Mouse (Mus musculus): Measurements from ENCODE around the gene Hexb.

Gene Hexb

DNA sequence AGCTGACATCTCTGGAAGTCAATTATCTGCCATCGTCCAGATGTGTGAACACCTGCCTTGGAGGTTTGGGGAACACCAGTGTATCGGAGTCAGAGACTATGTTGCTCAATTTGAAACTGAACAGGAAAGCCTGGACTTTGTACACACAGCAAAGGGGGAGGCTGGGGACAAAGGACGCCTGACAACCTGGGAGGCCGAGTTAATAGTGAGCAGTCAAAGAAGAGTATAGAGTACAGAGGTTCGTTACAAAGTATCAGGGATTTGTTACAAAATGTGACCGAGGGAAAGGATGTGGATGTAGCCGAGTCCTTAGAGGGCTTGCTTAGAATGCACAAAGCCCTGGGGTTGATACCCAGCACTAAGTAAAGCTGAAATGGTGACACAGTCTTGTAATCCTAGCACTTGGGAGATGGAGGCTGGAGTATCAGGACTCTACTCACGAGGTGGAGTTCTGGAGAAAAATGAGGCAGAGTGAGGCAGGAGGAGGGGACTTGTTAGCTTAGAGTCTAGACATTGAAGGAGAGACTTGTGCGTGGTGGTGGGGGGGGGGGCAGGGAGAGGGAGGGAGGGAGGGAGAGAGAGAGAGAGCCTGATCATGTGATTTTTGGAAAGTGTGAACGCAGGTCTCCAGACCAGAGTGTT is 26.3 kb upstream of the Hexb start:
- DNase-seq (ENCODE audit: low read depth, low spot score): no peak

DNA sequence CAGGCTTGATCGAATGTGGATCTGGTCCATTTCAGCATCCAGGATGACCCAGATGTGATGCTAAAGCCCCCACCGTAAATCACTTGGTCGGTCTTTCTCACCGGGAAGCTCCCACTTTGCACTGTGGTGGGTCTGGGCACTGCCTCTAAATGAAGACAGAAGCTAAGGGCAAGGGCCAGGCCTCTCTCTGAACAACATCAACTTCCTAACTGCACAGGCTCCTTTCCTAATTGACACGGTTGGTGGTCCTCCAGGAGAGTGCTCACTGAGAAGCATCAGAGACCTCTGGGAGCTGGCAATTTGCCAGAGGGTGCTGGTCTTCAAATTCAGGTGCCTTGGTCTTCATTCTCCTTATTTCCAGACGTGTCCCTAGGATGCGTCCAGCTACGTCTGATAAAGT is 25.7 kb upstream of the Hexb start:
- DNase-seq (ENCODE audit: low read depth, low spot score): no peak

DNA sequence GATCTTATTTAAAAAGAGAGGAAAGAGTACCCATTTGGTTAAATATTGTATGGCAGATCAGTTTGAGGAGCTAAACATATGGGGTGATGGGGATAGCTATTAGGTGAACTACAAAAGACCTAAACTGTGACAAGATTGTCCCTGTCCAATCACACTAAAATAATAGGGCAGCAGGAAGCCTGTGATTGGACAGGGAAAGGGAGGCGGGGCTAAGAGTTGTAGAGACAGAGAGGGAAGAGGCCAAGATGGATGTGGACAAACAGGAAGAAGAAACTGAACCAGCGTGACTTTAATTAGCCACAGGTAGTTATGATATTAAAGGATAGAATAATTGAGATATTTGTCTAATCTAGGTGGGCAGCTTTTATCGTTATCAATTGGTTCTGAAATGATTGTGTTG is 21.9 kb upstream of the Hexb start:
- DNase-seq (ENCODE audit: low read depth, low spot score): no peak

DNA sequence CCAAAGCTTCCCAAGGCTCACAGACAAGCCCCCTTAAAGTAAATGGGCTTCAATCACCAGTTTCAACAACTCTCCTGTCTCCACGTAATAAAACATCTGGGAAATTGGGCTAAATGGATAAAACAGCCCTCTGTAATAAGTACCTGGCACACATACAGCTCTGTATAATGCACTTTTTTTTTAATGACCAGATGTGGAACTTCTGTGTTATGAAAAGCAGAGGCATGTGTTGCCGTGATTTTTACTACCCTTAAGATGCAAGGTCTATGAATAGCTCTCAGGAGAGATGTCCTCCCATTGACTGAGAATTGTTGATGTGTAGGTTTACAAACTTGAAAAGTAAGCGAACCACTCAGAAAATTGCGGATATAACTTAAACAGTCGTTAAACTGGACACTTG is 18.0 kb upstream of the Hexb start:
- no peak for DNase-seq (ENCODE audit: low read depth, low spot score)

DNA sequence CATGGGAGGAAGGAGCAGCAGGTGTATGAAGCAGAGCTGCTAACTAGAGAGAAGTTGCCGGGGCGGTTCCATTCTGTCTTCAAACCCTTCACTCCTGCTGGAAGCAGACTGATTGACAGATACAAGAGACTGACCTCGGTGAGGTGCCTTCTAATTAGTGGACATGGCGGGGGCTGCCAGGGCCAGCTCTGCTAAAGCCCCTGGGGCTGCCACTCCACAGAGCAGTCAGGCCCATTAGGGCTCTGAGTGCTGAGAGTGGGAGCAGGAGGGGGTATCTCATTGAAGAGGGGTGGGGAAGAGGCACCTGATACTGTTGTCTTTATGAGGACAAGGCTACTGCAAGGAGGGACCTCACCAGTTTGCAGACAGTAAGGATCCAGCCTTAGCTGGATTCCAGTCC is 17.4 kb upstream of the Hexb start:
- DNase-seq (ENCODE audit: low read depth, low spot score): no peak

DNA sequence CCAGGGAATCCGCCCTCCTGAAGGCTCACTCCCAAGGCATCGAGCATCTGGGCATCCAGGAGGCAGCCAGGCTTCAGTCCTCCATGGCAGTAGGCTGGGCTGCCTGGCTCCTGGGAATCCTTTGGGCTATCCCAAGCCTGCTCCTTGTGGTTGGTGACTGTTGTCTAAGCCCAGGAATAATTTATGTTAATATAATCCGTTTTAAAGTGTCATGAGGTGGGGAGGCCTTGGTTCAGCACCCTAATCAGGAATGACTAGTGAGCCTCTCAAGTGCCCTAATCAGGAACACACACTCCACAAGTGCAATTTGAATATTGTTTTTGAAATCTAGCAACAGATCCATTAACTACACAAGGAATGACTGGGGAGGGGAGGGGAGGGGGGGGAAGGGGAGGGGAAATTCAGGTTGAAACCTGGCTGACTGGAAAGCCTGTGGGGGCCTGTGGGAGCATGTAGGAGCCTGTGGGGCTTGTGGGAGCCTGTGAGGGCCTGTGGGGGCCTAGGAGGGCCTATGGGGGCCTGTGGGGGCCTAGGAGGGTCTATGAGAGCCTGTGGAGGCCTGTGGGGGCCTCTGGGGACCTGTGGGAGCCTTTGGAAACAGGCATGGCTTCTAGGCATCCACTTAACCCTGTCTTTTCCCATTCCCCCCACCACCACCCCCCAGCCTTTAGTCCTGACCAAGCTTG is 16.6 kb upstream of the Hexb start:
- DNase-seq (ENCODE audit: low read depth, low spot score): no peak

DNA sequence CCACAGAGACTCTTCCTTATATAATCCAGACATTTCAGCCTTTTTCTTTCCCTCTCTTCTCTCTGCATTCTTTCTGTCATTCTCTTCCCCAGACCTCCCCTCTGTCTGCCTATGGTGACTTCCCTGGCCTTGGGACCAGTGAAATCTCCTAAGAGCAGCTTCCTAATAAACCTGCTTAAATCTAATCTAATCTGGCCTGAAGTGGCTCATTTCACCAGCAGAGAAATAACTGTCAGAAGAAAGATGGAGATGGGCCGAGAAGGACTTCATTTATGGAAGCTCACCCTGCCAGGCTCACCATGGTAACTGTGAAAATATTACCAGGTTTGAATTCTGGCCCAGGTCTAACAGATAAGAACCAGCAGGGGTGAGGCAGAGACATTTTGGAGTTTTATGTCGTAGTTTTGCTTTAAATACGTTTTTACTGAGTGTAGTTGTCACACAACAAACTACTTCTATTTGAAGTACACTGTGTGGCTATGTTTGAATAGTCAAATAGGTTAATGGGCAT is 10.4 kb upstream of the Hexb start:
- no peak for DNase-seq (ENCODE audit: low read depth, low spot score)

DNA sequence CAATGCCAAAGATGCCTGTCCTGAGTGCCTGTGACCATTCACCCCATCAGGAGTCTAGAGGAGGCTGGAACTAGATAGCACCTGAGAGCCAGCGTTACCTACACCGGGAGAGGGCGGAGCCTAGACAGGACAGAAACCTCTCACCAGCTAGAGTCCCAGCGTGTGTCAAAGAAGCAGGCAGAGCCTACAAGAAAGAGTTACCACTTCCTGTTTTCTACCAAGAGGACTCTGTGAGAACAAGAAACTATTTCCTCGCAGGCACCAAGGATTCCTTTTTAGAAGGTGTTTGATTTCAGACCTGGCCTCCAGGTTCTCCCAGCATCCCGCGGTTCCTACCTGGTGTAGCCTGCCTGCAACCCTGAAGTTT is 9.9 kb upstream of the Hexb start:
- no peak for DNase-seq (ENCODE audit: low read depth, low spot score)

DNA sequence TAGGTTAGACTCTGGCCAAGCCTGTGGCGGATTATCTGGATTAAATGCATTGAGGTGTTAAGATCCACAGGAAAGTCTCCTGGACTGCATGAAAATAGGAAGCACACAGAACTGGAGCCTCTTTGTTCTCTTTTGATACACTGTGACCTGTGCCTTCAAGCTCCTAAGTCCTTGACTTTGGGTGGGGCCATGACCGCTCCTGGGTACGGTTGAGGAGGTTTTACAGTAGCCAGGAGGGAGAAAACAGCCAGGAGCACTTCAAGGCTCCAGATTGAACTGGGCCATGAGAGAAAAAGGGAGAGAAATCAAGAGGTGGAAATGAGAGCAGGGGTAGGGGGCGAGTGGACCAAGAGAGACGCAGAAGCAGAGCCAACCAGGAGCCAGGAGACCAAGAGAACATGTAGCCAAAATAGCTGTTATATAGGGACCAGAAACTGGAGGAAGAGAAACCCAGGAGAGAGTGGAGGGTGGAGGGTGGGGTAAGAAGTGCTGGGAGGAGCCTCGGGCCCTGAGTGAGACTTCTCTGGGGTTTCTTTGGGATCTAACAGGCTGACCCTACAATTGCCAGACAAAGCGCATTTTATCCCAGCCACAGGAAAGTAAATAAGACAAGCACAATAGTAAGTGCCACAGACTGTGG is 9.4 kb upstream of the Hexb start:
- no peak for DNase-seq (ENCODE audit: low read depth, low spot score)

DNA sequence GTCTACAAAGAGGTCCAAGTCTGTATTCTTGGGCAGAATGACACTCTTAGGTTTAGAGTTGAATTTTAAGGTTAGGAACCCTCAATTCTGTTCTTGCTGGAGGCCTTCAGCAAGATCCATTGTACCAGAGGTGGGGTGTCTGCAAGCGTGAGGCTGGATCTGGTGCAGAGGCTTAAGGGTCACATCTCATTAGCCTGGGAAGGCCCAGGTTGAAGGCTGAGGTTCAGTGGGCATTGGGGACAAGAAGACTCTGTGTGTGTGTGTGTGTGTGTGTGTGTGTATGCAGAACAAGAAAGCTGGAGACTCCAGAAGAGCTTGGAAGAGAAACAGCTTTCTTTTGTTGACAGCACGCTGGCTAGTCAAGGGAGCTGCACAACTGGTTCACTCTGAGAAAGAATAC is 7.9 kb upstream of the Hexb start:
- DNase-seq (ENCODE audit: low read depth, low spot score): no peak

DNA sequence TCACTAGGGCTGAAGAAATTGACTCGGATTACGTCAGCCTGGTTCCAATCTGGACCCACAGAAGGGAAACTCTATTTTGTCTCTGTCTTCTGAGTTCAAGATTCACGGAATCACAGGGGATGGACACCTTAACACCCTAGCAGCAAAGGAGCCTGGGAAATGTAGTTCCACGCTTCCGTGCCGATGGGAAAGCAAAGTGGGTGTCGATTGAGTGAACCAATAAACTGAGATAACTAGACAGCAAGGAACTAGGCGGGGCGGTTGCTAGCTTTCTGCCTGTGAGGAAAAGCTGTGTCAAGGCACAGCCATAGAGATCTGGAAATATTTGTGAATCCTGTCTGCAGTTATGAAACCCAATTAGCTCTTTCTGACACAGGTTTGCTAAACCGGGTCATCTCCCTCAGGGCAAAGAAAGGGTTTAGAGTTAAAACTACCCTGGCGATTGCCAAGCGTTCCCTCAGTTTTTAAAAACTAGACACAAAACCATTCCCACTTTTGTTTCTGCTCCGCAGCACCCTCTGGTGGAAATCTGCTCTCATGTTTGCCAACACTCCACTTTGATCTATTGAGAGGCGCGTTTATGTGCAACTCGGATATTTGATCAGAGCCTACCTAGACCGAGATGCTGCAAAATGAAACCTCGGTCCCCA is 7.0 kb upstream of the Hexb start:
- peak; percentile 47 for DNase-seq (ENCODE audit: low read depth, low spot score)

DNA sequence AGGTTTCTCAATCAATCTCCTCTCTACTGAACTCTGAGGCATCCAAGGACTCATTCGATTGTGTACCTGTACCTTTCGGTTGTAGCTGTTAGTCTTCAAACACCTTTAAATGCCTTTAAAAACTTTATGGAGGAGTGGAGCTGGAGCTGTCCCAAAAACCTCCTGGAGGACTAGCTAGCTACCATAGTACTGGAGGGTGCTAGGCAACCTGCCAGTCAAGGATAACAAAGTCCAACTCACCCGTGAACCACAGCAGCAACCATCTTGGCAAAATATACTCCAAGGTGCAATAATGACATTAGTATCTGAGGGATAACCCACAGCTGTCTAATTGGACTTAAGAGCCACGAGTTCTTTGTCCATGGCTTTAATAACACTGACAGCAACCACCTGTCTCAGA is 3.7 kb upstream of the Hexb start:
- no peak for DNase-seq (ENCODE audit: low read depth, low spot score)

DNA sequence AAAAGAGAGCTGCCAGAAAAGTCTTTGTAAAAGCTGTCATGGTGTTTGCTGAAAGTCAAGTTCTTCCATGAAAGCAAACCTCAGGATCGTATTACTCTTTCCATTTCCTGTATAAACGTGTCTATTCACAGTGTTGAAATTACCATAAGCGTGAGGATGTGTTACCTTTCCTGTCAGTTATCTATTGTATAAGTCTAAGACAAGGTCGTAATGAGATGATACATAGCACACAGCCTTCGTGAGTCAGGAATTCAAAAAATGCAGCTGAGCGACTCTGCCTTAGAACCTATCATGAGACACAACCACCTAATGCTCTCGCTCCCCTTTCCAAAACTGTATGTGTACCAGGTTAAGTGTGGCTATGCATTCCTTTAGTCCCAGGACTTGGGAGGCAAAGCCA is 2.9 kb upstream of the Hexb start:
- DNase-seq (ENCODE audit: low read depth, low spot score): no peak

DNA sequence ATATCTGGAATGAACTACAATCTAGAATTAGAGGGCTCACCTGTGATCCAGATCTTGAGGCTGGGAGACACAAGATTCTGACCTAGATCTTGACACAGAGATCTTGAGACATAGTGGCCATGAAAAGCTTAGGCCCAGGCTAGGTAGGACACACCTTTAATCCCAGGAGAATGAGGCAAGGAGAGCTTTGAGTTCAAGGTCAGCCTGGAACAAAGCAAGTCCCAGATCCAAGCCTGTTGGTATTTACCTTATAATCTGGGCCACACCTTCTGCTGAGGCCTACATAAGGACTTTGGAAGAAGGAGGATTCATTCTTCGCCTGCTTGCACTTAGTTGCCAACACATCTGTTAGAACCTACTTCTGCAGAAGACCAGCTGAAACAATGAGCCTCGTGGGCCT is 966 bp upstream of the Hexb start:
- no peak for DNase-seq (ENCODE audit: low read depth, low spot score)

DNA sequence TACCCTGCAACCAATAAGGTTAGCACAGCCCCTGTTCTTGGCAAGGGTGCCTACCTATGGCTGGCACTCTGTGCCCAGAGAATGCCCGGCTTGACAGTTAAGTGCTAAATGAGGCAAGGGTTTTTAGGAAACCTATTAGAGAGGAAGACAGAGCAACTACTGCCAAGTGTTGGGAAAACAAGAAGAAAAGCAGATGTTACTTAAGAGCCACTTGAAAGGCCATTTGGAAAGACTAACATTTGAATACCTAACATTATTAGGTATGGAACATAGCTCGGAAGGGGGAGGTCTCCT is 1.3 kb downstream of the Hexb start:
- no peak for DNase-seq (ENCODE audit: low read depth, low spot score)

DNA sequence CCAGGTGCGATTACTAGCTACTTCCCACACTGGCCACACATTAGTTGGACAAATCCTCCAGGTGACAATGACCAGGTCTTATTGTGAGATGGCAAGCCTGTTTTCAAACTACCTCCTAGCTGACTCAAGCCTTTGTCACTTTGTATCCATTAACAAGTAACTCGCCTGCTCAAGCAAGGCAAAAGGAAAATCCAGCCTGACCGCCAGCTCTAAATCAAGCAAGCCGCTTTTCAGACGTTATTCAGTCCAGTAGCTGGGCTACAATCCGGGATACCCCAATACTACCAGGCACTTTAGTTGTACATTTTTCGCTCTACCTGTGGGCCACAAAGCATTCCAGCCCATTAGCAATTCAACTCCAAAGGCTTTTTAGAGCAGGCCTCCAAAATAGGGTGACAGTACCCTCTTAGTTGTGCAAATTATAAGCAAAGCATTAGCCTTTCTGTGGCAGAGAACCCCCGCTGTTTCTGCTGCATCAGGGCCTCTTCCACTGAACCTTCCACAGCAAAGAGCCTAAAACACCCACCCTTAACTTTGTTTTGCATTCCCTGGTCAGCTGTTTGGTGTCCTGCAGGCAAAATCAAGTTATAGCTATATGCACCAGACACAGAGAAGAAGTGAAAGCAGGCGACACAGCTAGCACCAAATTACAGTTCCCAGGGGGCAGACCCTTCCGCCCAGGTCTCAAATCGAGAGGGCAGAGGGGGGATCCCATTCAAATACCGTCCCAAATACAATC is 1.8 kb downstream of the Hexb start:
- DNase-seq (ENCODE audit: low read depth, low spot score): no peak

DNA sequence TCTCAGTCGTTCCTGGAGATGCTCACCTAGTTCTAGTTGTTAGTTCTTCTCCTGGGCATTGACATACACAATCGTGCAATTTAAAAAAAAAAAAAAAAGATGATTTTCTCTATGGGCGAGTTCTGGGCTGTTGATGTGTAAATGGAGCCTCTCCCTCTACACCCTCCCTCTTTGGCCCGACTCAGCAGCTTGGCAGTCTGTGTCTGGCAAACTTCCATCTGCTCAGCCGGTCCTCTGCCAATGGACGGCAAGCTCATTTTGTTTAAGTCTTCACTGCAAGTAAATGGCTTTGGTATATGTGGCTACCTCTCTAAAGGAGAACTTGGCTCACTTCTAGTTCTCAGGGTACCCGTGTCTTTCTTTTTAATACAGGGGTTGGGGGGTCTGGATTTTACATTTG is 4.7 kb downstream of the Hexb start:
- no peak for DNase-seq (ENCODE audit: low read depth, low spot score)

DNA sequence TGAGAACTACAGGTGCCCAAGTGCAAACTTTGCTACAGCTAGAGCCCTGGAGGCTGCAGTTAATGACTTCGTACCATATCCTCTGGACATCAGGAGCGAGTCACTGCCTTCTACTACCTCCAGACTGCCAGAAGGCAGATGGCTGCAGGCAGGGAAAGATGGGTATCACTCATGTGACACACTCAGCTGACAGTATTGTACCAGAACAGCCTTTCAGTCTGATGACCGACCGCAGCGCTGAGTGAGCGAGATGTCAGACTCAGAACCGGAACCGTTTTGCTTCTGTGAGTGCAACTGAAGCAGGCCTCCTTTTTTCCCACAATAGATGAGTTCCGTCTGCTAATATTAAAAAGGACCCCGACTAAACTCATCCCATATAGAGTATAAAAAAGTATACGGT is 5.5 kb downstream of the Hexb start:
- DNase-seq (ENCODE audit: low read depth, low spot score): no peak

DNA sequence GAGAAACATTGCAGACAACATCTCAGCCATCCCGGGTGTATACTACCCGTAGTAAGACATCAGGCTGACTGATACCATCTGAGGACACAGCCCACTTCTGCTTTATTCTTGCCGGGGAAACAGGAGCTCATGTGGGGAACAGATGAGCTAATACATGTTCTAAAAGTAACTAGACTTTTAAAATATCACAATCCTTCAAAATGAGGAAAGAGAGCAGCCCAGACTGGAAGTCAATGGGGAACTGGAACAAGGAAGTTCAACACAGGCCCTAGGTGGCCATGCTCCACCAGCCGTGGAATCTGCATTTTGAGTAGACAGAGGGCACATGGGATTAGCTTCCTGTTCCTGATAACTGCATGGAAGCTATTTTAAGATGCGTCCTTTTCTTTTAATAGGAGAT is 10.5 kb downstream of the Hexb start:
- DNase-seq (ENCODE audit: low read depth, low spot score): no peak

DNA sequence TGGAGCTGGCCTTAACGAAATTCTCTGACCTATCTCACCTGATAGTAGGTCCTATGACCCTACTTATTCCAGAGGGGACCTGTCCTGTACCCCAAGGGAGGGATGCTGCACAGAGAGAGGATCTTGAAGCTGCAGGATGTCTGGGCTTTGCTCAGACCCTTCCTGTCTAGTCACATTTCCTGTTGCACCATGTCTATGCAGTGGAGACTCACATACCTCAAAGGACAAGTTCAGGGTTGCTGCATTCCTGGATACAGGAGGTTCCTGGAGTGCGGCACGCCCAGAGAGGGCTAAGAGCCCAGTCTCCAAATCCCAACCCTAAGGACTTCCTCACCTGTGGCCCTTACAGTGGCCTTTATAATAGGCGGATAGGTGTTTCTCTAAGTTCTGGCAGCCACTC is 11.8 kb downstream of the Hexb start:
- DNase-seq (ENCODE audit: low read depth, low spot score): no peak

DNA sequence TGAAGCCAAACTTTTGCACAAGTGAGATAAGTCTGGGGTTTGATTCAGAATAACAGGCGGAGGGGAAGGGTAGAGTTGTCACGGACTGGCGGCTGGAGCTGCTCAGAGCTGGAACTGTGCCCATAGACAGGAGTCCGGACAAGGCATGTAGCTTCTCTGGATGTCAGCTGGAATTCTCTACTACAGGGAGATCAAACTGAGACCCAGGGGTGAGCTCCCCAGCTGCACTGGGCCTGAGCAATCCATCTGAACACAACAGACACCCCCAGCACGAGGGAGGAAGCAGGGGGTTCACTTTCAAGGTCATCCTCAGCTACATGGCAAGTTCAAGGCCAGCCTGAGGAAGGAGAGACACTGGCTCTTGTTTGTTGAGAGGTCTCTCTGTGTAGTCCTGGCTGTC is 13.5 kb downstream of the Hexb start:
- no peak for DNase-seq (ENCODE audit: low read depth, low spot score)

DNA sequence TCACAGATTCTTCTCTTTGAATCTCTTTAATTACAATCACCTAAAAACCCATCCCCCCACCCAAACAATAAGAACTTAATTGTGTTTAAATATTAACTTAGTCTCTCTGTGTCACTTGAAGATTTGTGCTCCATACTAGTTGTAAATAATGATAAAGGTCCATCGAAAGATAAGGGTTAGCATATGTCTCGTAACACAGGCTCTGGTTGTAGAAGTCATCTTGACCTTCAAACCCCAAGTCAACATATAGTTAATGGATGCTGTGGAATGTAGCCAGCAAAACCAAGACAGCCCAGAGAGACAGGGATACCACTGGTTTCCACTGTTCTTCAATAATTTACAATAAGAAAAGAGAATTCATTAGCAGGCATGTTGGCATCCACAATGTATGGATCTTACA is 14.0 kb downstream of the Hexb start:
- no peak for DNase-seq (ENCODE audit: low read depth, low spot score)
